Mouse (Mus musculus): ENCODE data around the gene Sprr2k. TPM values are rescaled to one million over a fixed set of nuclear protein-coding genes. Genes with fewer than 3 reads are reported as not detected.

Sprr2k gene
- 8.3 and 9.2 TPM in 2 replicates for polyA plus RNA-seq (2015; fragmentation: Nextera tagmentation; extraction: Ambion mirVana)

DNA sequence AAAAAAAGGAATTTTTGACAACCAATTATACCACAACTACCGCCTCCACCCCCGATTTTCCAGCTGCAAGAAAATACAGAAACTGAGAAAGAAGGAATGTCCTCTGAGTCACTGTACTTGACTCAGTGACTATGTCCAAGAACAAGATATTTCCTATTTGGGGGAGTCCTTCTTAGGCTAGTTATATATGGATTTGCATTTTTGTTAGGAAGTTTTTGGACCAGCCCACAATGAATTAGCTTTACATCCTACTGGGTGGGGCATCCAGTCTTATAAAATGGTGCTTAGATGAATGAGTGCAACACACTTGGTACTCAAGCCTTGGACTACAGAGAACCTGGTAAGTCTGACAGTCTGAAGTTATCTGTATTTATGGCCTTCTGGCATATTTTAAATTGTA is at the start of gene Sprr2k:
Gene Sprr2k, plus strand, starts transcription at position 301 of the 400 bp plus-strand sequence.
- ATAC-seq (ENCODE audit: low FRiP score, low TSS enrichment) (no peak), DNase-seq (ENCODE audit: low spot score) (no peak)
- Histone ChIP-seq H3K4me3 (ENCODE audit: low read depth, low read length) (no peak within 1 kb of the TSS), H3K9me3 (ENCODE audit: control insufficient read depth, low read length) (no peaks in the 10 kb centered on the region), H3K36me3 (ENCODE audit: control insufficient read depth, insufficient read depth, low read length) (no peaks in the 10 kb centered on the region), H3K4me1 (replicated peaks; ENCODE audit: control insufficient read depth, insufficient read depth) (no peaks in the 10 kb centered on the region), H3K4me2 (replicated peaks; ENCODE audit: low read depth) (no peak within 1 kb of the TSS), H3K27ac (replicated peaks) (no peak within 1 kb of the TSS), H3K9ac (ENCODE audit: low read length) (no peak within 1 kb of the TSS), H3K27me3 (ENCODE audit: control insufficient read depth, insufficient read depth, low read length) (no peaks in the 10 kb centered on the region)
- 83% methylated on average over 2 of the region's 2 CpGs for WGBS
- no peak for TF ChIP-seq CTCF (IDR thresholded peaks at IDR 0.05; ENCODE audit: low read depth)
- no peak for TF ChIP-seq EP300 (optimal IDR thresholded peaks at IDR 0.05)

GRCm38 (mm10) chr3:92385385-92385784 is 47.0 kb upstream of the Sprr2k start, which contains the start of gene Sprr2h:
TSS of gene Sprr2h (plus strand) at chr3:92385685.
- H3K4me3 ChIP-seq (ENCODE audit: low read depth, low read length): no peak within 1 kb of the TSS
- DNase-seq (ENCODE audit: low spot score) (no peak), ATAC-seq (ENCODE audit: low FRiP score, low TSS enrichment) (no peak)
- no peak within 1 kb of the TSS for H3K9ac ChIP-seq (ENCODE audit: low read length)
- H3K27ac ChIP-seq (replicated peaks): no peak within 1 kb of the TSS
- no peaks in the 10 kb centered on the region for H3K4me1 ChIP-seq (replicated peaks; ENCODE audit: control insufficient read depth, insufficient read depth)
- no peak within 1 kb of the TSS for H3K4me2 ChIP-seq (replicated peaks; ENCODE audit: low read depth)
- no peaks in the 10 kb centered on the region for H3K9me3 ChIP-seq (ENCODE audit: control insufficient read depth, low read length)
- 78% methylated on average over 1 of the region's 1 CpGs for WGBS
- no peak for TF ChIP-seq EP300 (optimal IDR thresholded peaks at IDR 0.05)
- TF ChIP-seq CTCF (IDR thresholded peaks at IDR 0.05; ENCODE audit: low read depth): no peak
- H3K27me3 ChIP-seq (ENCODE audit: control insufficient read depth, insufficient read depth, low read length): no peaks in the 10 kb centered on the region
- no peaks in the 10 kb centered on the region for H3K36me3 ChIP-seq (ENCODE audit: control insufficient read depth, insufficient read depth, low read length)

- Histone ChIP-seq H3K4me3 (ENCODE audit: low read depth, low read length) (no peak overlapping the region), H3K27ac (replicated peaks) (no peak overlapping the region), H3K9ac (ENCODE audit: low read length) (no peak overlapping the region), H3K4me1 (replicated peaks; ENCODE audit: control insufficient read depth, insufficient read depth) (no peaks in the 10 kb centered on the region), H3K9me3 (ENCODE audit: control insufficient read depth, low read length) (no peaks in the 10 kb centered on the region), H3K4me2 (replicated peaks; ENCODE audit: low read depth) (no peak overlapping the region), H3K36me3 (ENCODE audit: control insufficient read depth, insufficient read depth, low read length) (no peaks in the 10 kb centered on the region), H3K27me3 (ENCODE audit: control insufficient read depth, insufficient read depth, low read length) (no peaks in the 10 kb centered on the region)
- DNase-seq (ENCODE audit: low spot score) (no peak), ATAC-seq (ENCODE audit: low FRiP score, low TSS enrichment) (no peak)
- 48% methylated on average over 1 of the region's 1 CpGs for WGBS
- TF ChIP-seq CTCF (IDR thresholded peaks at IDR 0.05; ENCODE audit: low read depth) (peak; percentile 73), EP300 (optimal IDR thresholded peaks at IDR 0.05) (no peak)
Observed at GRCm38 (mm10) chr3:92394301-92394700, 38.1 kb upstream of the Sprr2k start.

DNA sequence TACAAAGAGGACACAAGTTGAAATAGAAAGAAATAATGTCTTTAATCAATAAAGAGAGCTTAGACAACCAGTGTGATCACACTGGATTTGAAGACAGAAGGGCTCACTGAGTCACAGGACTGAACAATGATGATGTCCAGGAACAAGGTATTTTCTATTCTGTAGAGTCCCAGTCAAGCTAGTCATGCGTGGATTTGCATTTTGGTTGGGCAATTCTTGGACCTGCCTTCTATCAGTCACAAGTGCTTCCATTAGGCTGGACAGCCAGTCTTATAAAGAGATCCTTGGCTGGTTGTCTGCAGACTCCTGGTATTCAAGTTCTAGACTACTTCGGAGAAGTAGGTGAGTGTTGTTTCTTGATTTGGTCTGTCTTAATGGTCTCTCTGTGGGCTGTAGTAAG is 24.7 kb upstream of the Sprr2k start, which contains the start of gene Sprr2i:
Gene Sprr2i, plus strand, starts transcription at position 301 of the 400 bp plus-strand sequence.
- no peak within 1 kb of the TSS for H3K4me2 ChIP-seq (replicated peaks; ENCODE audit: low read depth)
- no peaks in the 10 kb centered on the region for H3K9me3 ChIP-seq (ENCODE audit: control insufficient read depth, low read length)
- H3K27me3 ChIP-seq (ENCODE audit: control insufficient read depth, insufficient read depth, low read length): no peaks in the 10 kb centered on the region
- ATAC-seq (ENCODE audit: low FRiP score, low TSS enrichment) (no peak), DNase-seq (ENCODE audit: low spot score) (no peak)
- H3K4me3 ChIP-seq (ENCODE audit: low read depth, low read length): no peak within 1 kb of the TSS
- no peak within 1 kb of the TSS for H3K9ac ChIP-seq (ENCODE audit: low read length)
- WGBS: 93% methylated on average over 2 of the region's 2 CpGs
- H3K36me3 ChIP-seq (ENCODE audit: control insufficient read depth, insufficient read depth, low read length): no peaks in the 10 kb centered on the region
- no peak for TF ChIP-seq EP300 (optimal IDR thresholded peaks at IDR 0.05)
- TF ChIP-seq CTCF (IDR thresholded peaks at IDR 0.05; ENCODE audit: low read depth): no peak
- H3K4me1 ChIP-seq (replicated peaks; ENCODE audit: control insufficient read depth, insufficient read depth): no peaks in the 10 kb centered on the region
- H3K27ac ChIP-seq (replicated peaks): no peak within 1 kb of the TSS

DNA sequence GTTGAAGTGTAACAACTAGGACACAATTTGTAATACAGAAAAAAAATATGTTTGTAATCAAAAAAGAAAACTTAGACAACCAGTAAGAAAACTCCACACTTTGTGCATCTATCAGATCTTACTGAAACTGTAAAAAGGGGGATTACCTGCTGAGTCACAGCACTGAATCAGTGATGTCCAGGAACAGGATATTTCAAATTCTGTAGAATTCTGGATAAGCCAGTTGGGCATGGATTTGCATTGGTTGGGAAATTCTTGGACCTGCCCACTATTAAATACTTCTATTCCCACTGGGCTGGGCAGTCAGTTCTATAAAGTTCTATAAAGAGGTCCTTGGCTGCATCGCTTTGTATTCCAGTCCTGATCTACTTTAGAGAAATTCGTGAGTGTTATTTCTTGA is 14.6 kb upstream of the Sprr2k start, which contains the start of gene Sprr2j-ps:
Gene Sprr2j-ps, plus strand, starts transcription at position 301 of the 400 bp plus-strand sequence.
- Histone ChIP-seq H3K4me1 (replicated peaks; ENCODE audit: control insufficient read depth, insufficient read depth) (no peaks in the 10 kb centered on the region), H3K9me3 (ENCODE audit: control insufficient read depth, low read length) (no peaks in the 10 kb centered on the region), H3K4me2 (replicated peaks; ENCODE audit: low read depth) (no peak within 1 kb of the TSS), H3K9ac (ENCODE audit: low read length) (no peak within 1 kb of the TSS), H3K4me3 (ENCODE audit: low read depth, low read length) (no peak within 1 kb of the TSS), H3K27ac (replicated peaks) (no peak within 1 kb of the TSS), H3K36me3 (ENCODE audit: control insufficient read depth, insufficient read depth, low read length) (no peaks in the 10 kb centered on the region), H3K27me3 (ENCODE audit: control insufficient read depth, insufficient read depth, low read length) (no peaks in the 10 kb centered on the region)
- no peak for TF ChIP-seq EP300 (optimal IDR thresholded peaks at IDR 0.05)
- no peak for TF ChIP-seq CTCF (IDR thresholded peaks at IDR 0.05; ENCODE audit: low read depth)
- ATAC-seq (ENCODE audit: low FRiP score, low TSS enrichment): no peak
- 86% methylated on average over 2 of the region's 2 CpGs for WGBS
- no peak for DNase-seq (ENCODE audit: low spot score)

DNA sequence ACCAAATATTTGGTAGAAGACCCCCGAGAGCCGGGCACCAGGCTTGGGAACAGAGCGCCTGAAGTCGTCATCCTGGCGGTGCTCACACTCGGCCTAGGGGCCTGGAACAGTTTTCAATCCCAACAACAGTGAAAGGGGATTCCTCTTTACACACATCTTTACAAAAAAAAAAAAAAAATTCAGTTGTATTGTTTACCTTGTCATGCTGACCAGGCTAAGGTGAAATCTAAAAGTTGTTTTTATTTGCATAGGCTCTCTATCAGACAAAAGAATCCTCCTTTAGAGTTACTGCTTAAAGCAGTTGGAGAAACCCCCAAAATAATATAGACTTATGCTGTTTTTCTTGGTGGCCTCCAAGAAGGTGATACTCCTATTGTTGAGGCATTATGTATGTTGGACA is 3.1 kb upstream of the Sprr2k start, which contains the start of gene Gm9774:
Gene Gm9774, minus strand, starts transcription at position 101 of the 400 bp plus-strand sequence.
- H3K9me3 ChIP-seq (ENCODE audit: control insufficient read depth, low read length): no peaks in the 10 kb centered on the region
- no peak within 1 kb of the TSS for H3K4me2 ChIP-seq (replicated peaks; ENCODE audit: low read depth)
- no peak for DNase-seq (ENCODE audit: low spot score)
- H3K27ac ChIP-seq (replicated peaks): no peak within 1 kb of the TSS
- no peaks in the 10 kb centered on the region for H3K4me1 ChIP-seq (replicated peaks; ENCODE audit: control insufficient read depth, insufficient read depth)
- ATAC-seq (ENCODE audit: low FRiP score, low TSS enrichment): no peak
- H3K27me3 ChIP-seq (ENCODE audit: control insufficient read depth, insufficient read depth, low read length): no peaks in the 10 kb centered on the region
- H3K36me3 ChIP-seq (ENCODE audit: control insufficient read depth, insufficient read depth, low read length): no peaks in the 10 kb centered on the region
- no peak within 1 kb of the TSS for H3K9ac ChIP-seq (ENCODE audit: low read length)
- TF ChIP-seq EP300 (optimal IDR thresholded peaks at IDR 0.05) (no peak), CTCF (IDR thresholded peaks at IDR 0.05; ENCODE audit: low read depth) (no peak)
- no peak within 1 kb of the TSS for H3K4me3 ChIP-seq (ENCODE audit: low read depth, low read length)
- WGBS: 94% methylated on average over 6 of the region's 6 CpGs

All from stomach, postnatal 0 days (tissue).